Mouse (Mus musculus) thymus, adult 18-20 months (tissue): ENCODE results near the gene Rab37.

Experiments used
- DNase-seq, 2 experiments: peaks; one replicate each; pipeline ENCODE4 v3.0.0; 2022; ENCODE audit warnings: mixed read lengths in 2 of 2

Gene Rab37

DNA sequence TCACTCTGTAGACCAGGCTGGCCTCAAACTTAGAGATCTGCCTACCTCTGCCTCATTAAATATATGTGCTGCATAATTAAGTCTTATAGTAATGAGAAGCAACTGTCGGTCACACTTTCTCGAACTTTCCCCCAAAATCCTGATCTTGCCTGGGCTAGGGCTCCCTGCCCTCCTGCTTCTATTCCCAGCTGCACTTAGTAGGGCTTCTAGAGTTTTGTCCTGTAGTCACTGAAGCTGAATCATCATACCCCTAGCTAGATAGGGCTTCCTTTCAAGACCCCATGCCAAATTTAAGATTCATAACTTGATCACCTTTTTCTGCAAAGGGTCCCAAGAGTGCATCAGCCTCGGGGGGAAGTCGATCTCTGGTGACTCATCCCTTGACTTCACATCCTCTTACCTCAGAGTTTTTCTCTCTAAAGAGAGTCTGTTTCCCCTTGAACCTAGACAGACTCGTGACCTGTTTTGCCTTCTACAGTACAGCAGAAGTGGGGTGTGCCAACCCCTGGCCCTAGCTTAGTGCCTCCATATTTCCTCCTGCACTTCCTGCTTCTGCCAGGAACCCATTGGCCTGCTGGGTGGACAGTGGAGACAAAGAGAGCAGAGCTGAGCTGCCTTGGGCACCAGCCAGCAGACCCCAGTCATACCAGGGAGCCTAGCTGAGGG lies 47.5 kb downstream of the Rab37 start:
- DNase-seq, result no peak

DNA sequence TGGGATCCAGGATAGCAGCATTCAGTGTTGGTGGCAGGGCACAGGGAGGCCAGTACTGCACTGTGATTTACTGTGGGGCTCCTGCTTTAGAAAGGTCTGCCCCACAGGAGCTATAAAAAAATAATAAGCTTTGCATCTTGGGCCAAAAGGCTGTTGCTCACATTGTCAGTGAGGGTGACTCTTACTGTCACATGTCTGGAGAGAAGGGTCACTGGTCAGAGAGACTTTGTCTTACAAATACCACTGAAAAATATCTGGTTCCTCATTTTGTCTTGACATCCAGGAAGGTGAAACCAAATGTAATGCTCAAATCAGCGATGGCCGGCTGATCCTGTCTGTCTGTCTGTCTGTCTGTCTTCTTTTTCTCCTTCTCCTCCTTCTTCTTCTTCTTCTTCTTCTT lies 50.7 kb downstream of the Rab37 start:
- no peak for DNase-seq

GRCm38 (mm10) chr11:115147813-115148212 lies 56.6 kb downstream of the Rab37 start:
- DNase-seq, result no peak

GRCm38 (mm10) chr11:115150741-115151254 lies 59.6 kb downstream of the Rab37 start:
- DNase-seq, result no peak

DNA sequence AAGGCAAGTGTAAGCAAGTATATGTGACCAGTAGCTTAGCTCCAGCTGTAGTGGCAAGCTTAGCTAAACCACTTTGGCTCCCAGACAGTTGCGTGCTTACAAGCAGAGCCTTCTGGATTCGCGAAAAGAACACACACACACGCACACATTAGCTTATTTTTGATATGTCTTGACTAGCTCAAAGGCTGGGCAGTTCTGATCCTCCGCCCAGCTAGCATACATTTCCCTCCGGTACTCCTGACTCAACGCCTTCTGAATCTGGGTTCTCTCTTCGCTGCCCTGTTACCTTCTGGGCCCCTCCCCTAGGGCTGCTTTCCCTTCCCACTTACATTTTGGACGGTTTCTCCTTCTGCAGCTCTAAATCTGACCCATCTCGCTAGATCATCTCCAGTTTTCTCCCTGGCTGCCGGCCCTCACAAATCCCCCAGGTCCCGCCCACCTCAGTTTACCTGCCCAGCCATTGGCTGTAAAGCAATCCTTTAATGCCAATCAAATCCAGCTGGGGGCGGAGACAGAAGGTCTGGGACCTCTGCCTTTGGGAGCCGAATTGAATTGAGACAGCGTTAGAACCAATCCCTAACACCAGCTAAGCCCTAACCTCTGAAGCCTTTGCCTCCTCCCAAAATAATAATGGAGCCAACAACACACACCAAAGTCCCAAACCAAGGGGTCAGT lies 60.7 kb downstream of the Rab37 start:
- no peak for DNase-seq

GRCm38 (mm10) chr11:115153088-115153487 lies 61.9 kb downstream of the Rab37 start:
- no peak for DNase-seq

DNA sequence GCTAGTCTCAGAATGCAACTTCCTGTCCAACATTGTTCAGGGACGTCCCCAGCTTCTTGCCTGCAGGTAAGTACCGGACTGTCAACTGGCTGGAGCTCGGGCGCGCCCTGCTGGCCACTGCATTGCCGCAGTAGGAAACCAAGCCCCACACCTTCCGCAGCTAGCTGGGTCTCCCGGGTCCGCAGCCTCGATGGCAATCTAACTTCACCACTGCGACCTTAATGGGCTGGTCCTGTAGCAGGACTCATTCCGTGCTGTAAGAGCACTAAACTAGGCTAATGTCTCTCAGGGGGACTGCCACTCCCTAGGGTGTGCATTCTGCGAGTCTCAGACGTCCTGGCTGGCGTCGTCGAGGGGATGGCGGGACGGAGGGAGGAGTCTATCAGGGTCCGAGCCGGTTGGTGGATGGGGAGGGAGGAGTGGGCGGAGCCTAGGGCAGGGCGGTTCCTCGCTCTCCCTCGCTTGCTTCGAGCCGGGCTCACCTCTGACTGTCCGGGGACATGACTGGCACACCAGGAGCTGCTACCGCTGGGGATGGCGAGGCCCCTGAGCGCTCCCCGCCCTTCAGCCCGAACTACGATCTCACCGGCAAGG lies 62.6 kb downstream of the Rab37 start:
- DNase-seq, result peak; percentile 80 to 86

DNA sequence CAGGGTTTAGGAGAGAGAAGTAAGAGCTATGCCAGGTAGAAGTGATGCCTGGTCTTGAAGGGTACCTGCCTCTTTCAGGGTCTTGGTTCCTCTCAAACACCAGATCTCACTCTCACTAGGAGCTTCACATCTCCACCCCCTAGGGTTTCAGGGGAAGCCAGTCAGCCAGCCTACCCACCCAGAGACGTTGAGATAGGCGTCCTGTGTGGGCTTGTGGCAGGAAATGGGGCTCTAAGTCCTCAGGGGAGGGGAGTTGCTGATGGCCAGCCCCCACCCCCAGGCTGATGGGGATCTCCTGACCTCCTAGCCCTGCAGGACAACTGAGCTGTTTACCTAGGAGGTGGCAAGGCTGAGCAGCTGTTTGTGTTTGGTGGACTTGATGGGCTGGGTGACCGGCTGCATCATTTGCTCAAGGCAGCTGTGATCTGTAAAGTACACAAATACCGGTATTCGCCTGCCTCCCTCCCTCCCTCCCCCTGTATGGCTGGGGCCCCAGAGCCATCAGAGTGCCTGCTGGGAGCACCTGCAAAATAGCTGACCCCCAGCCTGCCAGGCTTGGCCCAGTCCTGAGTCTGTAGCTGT lies 63.9 kb downstream of the Rab37 start:
- DNase-seq, result peak in 1 of 2 experiments; percentile 68

DNA sequence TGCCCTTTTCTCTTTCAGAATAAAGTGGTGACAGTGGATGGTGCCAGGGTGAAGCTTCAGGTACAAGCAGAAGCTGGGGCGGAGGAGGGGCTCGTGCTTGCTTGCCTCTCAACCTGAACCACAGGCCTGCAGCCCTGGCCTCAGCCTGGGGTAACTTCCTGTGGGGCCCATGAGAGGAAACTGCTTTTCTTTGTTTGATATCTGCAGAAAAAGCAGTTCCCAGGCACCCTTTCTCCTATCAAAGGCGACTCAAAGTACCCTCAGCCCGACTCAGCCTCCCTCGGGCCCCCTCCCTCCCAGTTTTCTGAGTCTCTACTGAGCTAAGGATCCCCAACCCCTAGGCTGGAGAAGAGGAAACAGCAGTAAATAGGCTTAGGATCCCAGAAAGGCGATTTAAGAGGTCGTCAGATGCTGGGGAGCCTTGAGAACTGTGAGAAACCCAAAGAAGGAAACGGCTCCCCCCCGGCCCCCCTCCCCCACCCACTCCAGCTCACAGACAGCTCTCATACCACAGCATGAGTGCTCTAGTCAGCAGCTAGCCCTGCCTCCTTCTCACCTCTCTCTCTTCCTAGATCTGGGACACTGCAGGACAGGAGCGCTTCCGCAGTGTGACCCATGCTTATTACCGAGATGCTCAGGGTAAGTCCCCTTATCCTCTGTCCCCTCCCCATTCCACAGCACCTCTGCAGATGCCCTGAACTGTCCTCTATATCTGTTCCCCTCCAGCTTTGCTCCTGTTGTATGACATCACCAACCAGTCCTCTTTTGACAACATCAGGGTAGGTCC lies 66.9 kb downstream of the Rab37 start:
- DNase-seq, result peak; percentile 79 to 88

GRCm38 (mm10) chr11:115160016-115160797 lies 69.0 kb downstream of the Rab37 start:
- DNase-seq, result peak; percentile 52 to 65

DNA sequence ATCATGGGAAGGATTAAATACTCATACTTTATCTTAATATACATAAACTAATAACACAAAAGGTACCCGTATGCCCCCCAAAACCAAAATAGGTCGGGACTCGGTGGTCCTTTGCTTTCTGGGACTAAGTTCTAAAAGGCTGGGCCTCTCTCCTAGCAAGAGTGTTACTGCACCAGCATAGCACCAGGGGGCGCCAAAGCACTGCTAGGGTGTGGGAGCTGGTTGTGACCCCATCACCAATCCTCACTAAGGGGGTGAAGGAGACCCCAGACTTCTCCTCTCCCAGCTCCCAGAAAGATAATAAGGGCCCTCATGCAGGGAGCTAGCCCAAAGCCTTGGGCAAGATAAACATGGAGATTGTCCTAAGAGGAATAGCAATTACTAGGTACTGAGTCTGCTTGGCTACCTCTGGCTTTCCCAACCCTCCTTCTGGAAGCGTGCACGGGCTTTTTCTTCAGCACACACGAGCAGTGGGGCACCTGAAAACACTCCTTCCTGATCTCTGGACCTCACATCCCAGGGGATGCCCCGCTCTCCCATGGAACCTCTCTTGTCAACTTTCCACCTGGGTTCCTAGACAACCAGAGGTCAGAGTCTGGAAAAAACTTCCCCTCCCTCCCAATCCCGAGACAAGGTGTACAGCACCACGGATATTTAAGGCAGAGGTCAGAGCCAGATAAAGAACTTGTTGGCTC lies 69.8 kb downstream of the Rab37 start:
- peak; percentile 68 to 80 for DNase-seq

DNA sequence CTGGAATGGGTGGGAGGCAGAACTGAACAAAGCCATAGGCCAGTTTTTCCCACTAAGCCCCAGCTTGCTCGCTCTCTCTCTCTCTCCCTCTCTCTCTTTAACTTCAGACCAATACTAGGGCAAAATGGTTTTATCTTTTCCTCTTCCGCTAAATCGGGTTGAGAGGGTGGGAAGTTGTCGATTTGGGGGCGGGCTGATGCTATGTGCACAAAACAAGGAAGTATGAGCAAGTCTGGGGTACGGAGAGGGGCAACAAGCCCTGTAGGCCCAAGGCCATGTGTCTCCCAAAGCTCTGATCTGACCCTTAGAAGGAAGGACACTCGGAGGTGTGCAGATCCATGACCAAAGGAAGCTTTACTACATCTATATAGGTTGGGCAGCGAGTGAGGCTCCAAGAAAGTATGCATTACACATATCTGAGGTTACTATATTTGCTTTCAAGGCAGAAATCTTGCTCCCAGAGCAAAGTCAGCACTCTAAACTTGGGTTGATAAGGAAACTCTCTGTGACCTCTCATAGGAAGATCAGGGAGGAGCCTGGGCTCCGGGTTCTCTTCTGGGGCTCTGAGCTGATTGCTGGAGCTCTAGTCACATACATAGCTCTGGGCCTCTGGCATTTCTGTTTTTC lies 70.5 kb downstream of the Rab37 start:
- DNase-seq, result peak; percentile 47 to 63

GRCm38 (mm10) chr11:115162205-115162601 lies 71.0 kb downstream of the Rab37 start:
- no peak for DNase-seq

GRCm38 (mm10) chr11:115162832-115163480 lies 71.7 kb downstream of the Rab37 start, which contains the start of gene Slc9a3r1:
Gene Slc9a3r1 (plus strand): TSS chr11:115163341.
- peak; percentile 99 to 100 for DNase-seq

DNA sequence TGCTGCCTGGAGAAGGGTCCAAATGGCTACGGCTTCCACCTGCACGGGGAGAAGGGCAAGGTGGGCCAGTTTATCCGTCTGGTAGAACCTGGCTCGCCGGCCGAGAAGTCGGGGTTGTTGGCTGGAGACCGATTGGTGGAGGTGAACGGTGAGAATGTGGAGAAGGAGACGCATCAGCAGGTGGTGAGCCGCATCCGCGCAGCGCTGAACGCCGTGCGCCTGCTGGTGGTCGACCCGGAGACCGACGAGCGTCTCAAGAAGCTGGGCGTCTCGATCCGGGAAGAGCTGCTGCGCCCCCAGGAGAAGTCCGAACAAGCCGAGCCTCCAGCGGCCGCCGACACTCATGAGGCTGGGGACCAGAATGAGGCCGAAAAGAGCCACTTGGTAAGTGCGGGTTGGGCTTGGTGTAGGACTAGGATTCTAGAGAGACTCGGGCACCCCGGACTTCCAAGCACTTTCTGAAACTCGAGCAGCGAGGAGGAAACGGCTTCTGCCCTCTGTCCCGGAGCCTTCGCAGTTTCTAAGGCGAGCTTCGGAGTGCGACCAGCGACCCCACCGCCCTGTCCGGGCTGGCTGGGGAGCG lies 72.4 kb downstream of the Rab37 start:
- DNase-seq, result peak; percentile 65 to 75

DNA sequence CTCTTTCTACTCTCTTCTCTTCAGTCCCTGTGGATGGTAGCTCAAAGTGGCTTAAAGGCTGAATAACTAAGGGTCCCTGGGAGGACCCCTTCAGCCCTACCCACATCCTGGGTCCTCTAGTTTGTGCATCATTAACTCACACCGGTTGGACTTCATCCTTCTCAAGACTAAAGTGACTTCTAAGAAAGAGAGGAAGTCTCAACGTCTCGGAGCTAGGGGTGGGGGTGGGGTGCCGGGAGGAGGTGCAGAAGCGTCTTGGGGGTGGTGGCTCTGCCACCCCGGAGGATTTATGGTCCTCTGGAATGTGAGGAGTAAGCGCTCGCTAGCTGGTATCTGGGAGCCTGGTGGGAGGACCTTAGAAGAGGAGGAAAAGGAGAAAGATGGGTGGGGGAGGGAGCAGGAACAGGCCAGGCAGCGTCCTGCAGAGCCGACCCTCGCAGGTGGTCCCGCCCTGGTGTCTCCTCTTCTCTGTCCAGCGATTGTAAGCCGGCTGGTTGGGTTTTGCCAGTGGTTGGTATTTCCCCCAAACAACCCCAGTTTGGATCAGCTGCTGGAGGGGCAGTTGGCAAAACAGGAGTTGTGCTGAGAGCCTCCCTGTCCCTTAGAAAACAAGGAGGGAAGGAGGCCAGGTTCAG lies 73.2 kb downstream of the Rab37 start:
- no peak for DNase-seq

- peak in 1 of 2 experiments; percentile 5 for DNase-seq
Measured at GRCm38 (mm10) chr11:115164976-115165374, 73.7 kb downstream of the Rab37 start.

DNA sequence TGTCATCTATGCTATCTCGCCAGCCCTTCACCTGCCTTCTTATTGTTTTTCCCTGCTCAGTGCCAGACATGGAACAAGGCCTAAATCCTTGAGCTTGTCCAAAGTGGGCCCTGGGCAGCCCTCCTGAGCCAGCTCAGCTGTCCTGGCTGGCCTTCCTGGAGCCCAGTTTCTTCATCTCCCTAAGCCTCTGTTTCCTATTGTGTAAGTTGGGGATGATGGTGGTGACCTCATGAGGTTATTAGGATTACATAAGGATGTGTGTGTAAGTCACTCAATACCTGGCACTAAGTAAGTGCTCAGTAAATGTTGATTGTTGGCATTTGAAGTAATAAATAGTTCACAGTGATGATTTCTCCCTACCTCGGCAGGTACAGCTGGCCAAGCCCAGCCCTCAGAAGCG lies 75.5 kb downstream of the Rab37 start:
- no peak for DNase-seq

GRCm38 (mm10) chr11:115167631-115168249 lies 76.5 kb downstream of the Rab37 start:
- DNase-seq, result no peak
